Mouse (Mus musculus): ENCODE results near the gene Pomgnt1. TPM values are rescaled to one million over a fixed set of nuclear protein-coding genes. Genes with fewer than 3 reads are reported as not detected.

Gene Pomgnt1
- polyA plus RNA-seq, 1 experiment from 2014 or later: 40.7 TPM

GRCm38 (mm10) chr4:116152702-116153101 is 29.1 kb downstream of the Pomgnt1 start:
- Histone ChIP-seq H3K9me3 (ENCODE audit: low read length) (no peaks in the 10 kb centered on the region), H3K4me3 (ENCODE audit: low read depth, low read length) (no peak overlapping the region), H3K4me1 (ENCODE audit: insufficient read depth, low read depth, low read length) (peaks cover 10% of the 10 kb centered on the region; the same call in 1 of the 2 replicates), H3K27me3 (replicated peaks; ENCODE audit: insufficient read depth, low read length) (no peaks in the 10 kb centered on the region), H3K4me2 (replicated peaks; ENCODE audit: low read depth, low read length) (no peak overlapping the region), H3K27ac (ENCODE audit: low read length) (no peak overlapping the region), H3K36me3 (ENCODE audit: insufficient read depth, low read length) (peaks cover 33% of the 10 kb centered on the region), H3K9ac (replicated peaks; ENCODE audit: low read depth) (no peak overlapping the region)
- no peak for TF ChIP-seq EP300 (IDR thresholded peaks at IDR 0.05)
- TF ChIP-seq CTCF (IDR thresholded peaks at IDR 0.05): no peak
- DNase-seq (ENCODE audit: low spot score): no peak
- no peak for ATAC-seq
- 89% methylated on average over 15 of the region's 15 CpGs for WGBS

- H3K9me3 ChIP-seq (ENCODE audit: low read length): no peaks in the 10 kb centered on the region
- H3K27ac ChIP-seq (ENCODE audit: low read length): peak overlapping the region; percentile 33; the same call in 1 of the 2 replicates
- H3K9ac ChIP-seq (replicated peaks; ENCODE audit: low read depth): no peak overlapping the region
- 83% methylated on average over 2 of the region's 2 CpGs for WGBS
- H3K27me3 ChIP-seq (replicated peaks; ENCODE audit: insufficient read depth, low read length): no peaks in the 10 kb centered on the region
- ATAC-seq (peak; percentile 18), DNase-seq (ENCODE audit: low spot score) (no peak)
- no peak for TF ChIP-seq EP300 (IDR thresholded peaks at IDR 0.05)
- TF ChIP-seq CTCF (IDR thresholded peaks at IDR 0.05): no peak
- no peak overlapping the region for H3K4me3 ChIP-seq (ENCODE audit: low read depth, low read length)
- peaks cover 34% of the 10 kb centered on the region for H3K36me3 ChIP-seq (ENCODE audit: insufficient read depth, low read length)
- no peak overlapping the region for H3K4me2 ChIP-seq (replicated peaks; ENCODE audit: low read depth, low read length)
- H3K4me1 ChIP-seq (ENCODE audit: insufficient read depth, low read depth, low read length): no peaks in the 10 kb centered on the region
These were observed 34.2 kb downstream of the Pomgnt1 start for GRCm38 (mm10) chr4:116157882-116158281.

GRCm38 (mm10) chr4:116159912-116160311 is 36.3 kb downstream of the Pomgnt1 start:
- 0 out of 2 replicates have a peak overlapping the region, but pooled peaks have one; percentile 5 for H3K27ac ChIP-seq (ENCODE audit: low read length)
- no peak overlapping the region for H3K4me2 ChIP-seq (replicated peaks; ENCODE audit: low read depth, low read length)
- no peaks in the 10 kb centered on the region for H3K27me3 ChIP-seq (replicated peaks; ENCODE audit: insufficient read depth, low read length)
- no peak overlapping the region for H3K9ac ChIP-seq (replicated peaks; ENCODE audit: low read depth)
- peaks cover 27% of the 10 kb centered on the region for H3K36me3 ChIP-seq (ENCODE audit: insufficient read depth, low read length)
- no peaks in the 10 kb centered on the region for H3K9me3 ChIP-seq (ENCODE audit: low read length)
- peak; percentile 20; the same call in 1 of the 2 replicates for ATAC-seq
- TF ChIP-seq CTCF (IDR thresholded peaks at IDR 0.05) (peak; percentile 77), EP300 (IDR thresholded peaks at IDR 0.05) (no peak)
- no peak overlapping the region for H3K4me3 ChIP-seq (ENCODE audit: low read depth, low read length)
- no peaks in the 10 kb centered on the region for H3K4me1 ChIP-seq (ENCODE audit: insufficient read depth, low read depth, low read length)
- DNase-seq (ENCODE audit: low spot score): peak; percentile 70
- 66% methylated on average over 3 of the region's 3 CpGs for WGBS

- H3K36me3 ChIP-seq (ENCODE audit: insufficient read depth, low read length): peaks cover 18% of the 10 kb centered on the region
These were observed 37.1 kb downstream of the Pomgnt1 start for GRCm38 (mm10) chr4:116160769-116161168.

GRCm38 (mm10) chr4:116162142-116162541 is 38.5 kb downstream of the Pomgnt1 start:
- H3K9ac ChIP-seq (replicated peaks; ENCODE audit: low read depth): no peak overlapping the region
- DNase-seq (ENCODE audit: low spot score) (peak; percentile 80), ATAC-seq (peak; percentile 65)
- no peak overlapping the region for H3K4me2 ChIP-seq (replicated peaks; ENCODE audit: low read depth, low read length)
- peaks cover 12% of the 10 kb centered on the region for H3K36me3 ChIP-seq (ENCODE audit: insufficient read depth, low read length)
- TF ChIP-seq CTCF (IDR thresholded peaks at IDR 0.05) (no peak), EP300 (IDR thresholded peaks at IDR 0.05) (no peak)
- H3K9me3 ChIP-seq (ENCODE audit: low read length): no peaks in the 10 kb centered on the region
- WGBS: 48% methylated on average over 4 of the region's 4 CpGs
- H3K4me1 ChIP-seq (ENCODE audit: insufficient read depth, low read depth, low read length): no peaks in the 10 kb centered on the region; the same call in 1 of the 2 replicates
- H3K27ac ChIP-seq (ENCODE audit: low read length): peak overlapping the region; percentile 72
- no peak overlapping the region for H3K4me3 ChIP-seq (ENCODE audit: low read depth, low read length)
- no peaks in the 10 kb centered on the region for H3K27me3 ChIP-seq (replicated peaks; ENCODE audit: insufficient read depth, low read length)

More at GRCm38 (mm10) chr4:116160769-116161168, 37.1 kb downstream of the Pomgnt1 start:
- Histone ChIP-seq H3K27ac (ENCODE audit: low read length) (peak overlapping the region; percentile 5; the same call in 1 of the 2 replicates), H3K27me3 (replicated peaks; ENCODE audit: insufficient read depth, low read length) (no peaks in the 10 kb centered on the region), H3K4me3 (ENCODE audit: low read depth, low read length) (no peak overlapping the region), H3K9me3 (ENCODE audit: low read length) (no peaks in the 10 kb centered on the region), H3K4me1 (ENCODE audit: insufficient read depth, low read depth, low read length) (no peaks in the 10 kb centered on the region; the same call in 1 of the 2 replicates), H3K9ac (replicated peaks; ENCODE audit: low read depth) (no peak overlapping the region), H3K4me2 (replicated peaks; ENCODE audit: low read depth, low read length) (no peak overlapping the region)
- TF ChIP-seq EP300 (IDR thresholded peaks at IDR 0.05) (no peak), CTCF (IDR thresholded peaks at IDR 0.05) (no peak)
- WGBS: 66% methylated on average over 3 of the region's 3 CpGs
- ATAC-seq (no peak), DNase-seq (ENCODE audit: low spot score) (no peak)

GRCm38 (mm10) chr4:116164759-116165554 is 41.3 kb downstream of the Pomgnt1 start:
- Histone ChIP-seq H3K27ac (ENCODE audit: low read length) (peak overlapping the region; percentile 68), H3K4me1 (ENCODE audit: insufficient read depth, low read depth, low read length) (no peaks in the 10 kb centered on the region; the same call in 1 of the 2 replicates), H3K4me3 (ENCODE audit: low read depth, low read length) (no peak overlapping the region), H3K36me3 (ENCODE audit: insufficient read depth, low read length) (no peaks in the 10 kb centered on the region), H3K9ac (replicated peaks; ENCODE audit: low read depth) (no peak overlapping the region), H3K4me2 (replicated peaks; ENCODE audit: low read depth, low read length) (no peak overlapping the region), H3K27me3 (replicated peaks; ENCODE audit: insufficient read depth, low read length) (no peaks in the 10 kb centered on the region), H3K9me3 (ENCODE audit: low read length) (no peaks in the 10 kb centered on the region)
- DNase-seq (ENCODE audit: low spot score): peak; percentile 62
- 51% methylated on average over 2 of the region's 2 CpGs for WGBS
- TF ChIP-seq EP300 (IDR thresholded peaks at IDR 0.05): no peak
- no peak for TF ChIP-seq CTCF (IDR thresholded peaks at IDR 0.05)
- peak; percentile 15 for ATAC-seq
